Mouse (Mus musculus) heart, adult 2 months (tissue): ENCODE results near the gene Cyp27a1. TPM values are rescaled to one million over a fixed set of nuclear protein-coding genes. Genes with fewer than 3 reads are reported as not detected.

Experiments used
- DNase-seq, 2 experiments: peaks; one replicate each; pipeline ENCODE4 v3.0.0; 2021
- H3K27ac ChIP-seq: fragments of 200-600 bp; 2 replicates; pipeline ENCODE4 v1.8.1; 2022
- H3K27me3 ChIP-seq: fragments of 200-500 bp; 2 replicates; pipeline ENCODE4 v1.6.1; 2012; ENCODE audit warnings: mild to moderate bottlenecking, low read length, inconsistent platforms, mixed read lengths; ENCODE audit not compliant: control insufficient read depth, insufficient read depth
- H3K36me3 ChIP-seq: fragments of 200-500 bp; 2 replicates; pipeline ENCODE4 v1.6.1; 2012; ENCODE audit warnings: low read length, inconsistent platforms; ENCODE audit not compliant: control insufficient read depth, insufficient read depth
- H3K4me1 ChIP-seq: fragments of 200-500 bp; 2 replicates; pipeline ENCODE4 v1.6.1; 2011; ENCODE audit warnings: low read length; ENCODE audit not compliant: control insufficient read depth, insufficient read depth
- H3K4me3 ChIP-seq: fragments of 200-600 bp; 2 replicates; pipeline ENCODE4 v1.8.1; 2022
- H3K79me2 ChIP-seq: fragments of 200-500 bp; replicated peaks from 2 replicates; pipeline ENCODE4 v1.6.1; 2012; ENCODE audit warnings: mild to moderate bottlenecking, inconsistent platforms, low read length, moderate library complexity, mixed read lengths; ENCODE audit not compliant: control insufficient read depth, insufficient read depth
- H3K9ac ChIP-seq: fragments of 200-500 bp; 2 replicates; pipeline ENCODE4 v1.6.1; 2012; ENCODE audit warnings: low read depth, mild to moderate bottlenecking, control low read depth, inconsistent platforms, low read length, mixed read lengths
- CTCF ChIP-seq: fragments of 200-600 bp; IDR thresholded peaks from 2 replicates; pipeline ENCODE4 v1.8.1; 2022; ENCODE audit warnings: antibody characterized with exemption, mild to moderate bottlenecking, moderate library complexity
- EP300 ChIP-seq: fragments of 200-500 bp; IDR thresholded peaks from 2 replicates; pipeline ENCODE4 v1.6.1; 2011; ENCODE audit warnings: low read depth, low read length, control low read depth; ENCODE audit not compliant: insufficient read depth
- POLR2A ChIP-seq: fragments of 200-500 bp; IDR thresholded peaks from 2 replicates; pipeline ENCODE4 v1.6.1; 2011; ENCODE audit warnings: mild to moderate bottlenecking, low read depth, low read length, control low read depth; ENCODE audit not compliant: insufficient read depth
- WGBS: fragments of 180-500 bp; shearing (Covaris S2); methylation state at CpG from one replicate; pipeline ENCODE4 v1.1.7; 2018; 5-methylcytosine and 5-hydroxymethylcytosine counted together
- intact Hi-C: fragments of 180-260 bp; cut with DNase I; formaldehyde crosslinking; loops from one replicate; pipeline ENCODE4 v1.15.1; 2025
- polyA plus RNA-seq: library from polyadenylated mRNA; depleted of rRNA; stranded (reverse); fragments of >200 nt; gene quantifications from 2 replicates; pipeline ENCODE4 v1.2.3, GENCODE M21; 2012
- total RNA-seq, 2 experiments: library from RNA; stranded (reverse); gene quantifications; 2 replicates each; pipeline ENCODE4 v1.2.3; 2021

Gene Cyp27a1
- total and polyA plus RNA-seq, 3 experiments = 10.1 to 22.2 (median 18.1) TPM

GRCm38 (mm10) chr1:74702142-74702553 lies 11.2 kb upstream of the Cyp27a1 start:
- H3K79me2 ChIP-seq = no peaks in the 10 kb centered on the region
- H3K27me3 ChIP-seq = no peaks in the 10 kb centered on the region
- no peak overlapping the region for H3K27ac ChIP-seq
- no peak for DNase-seq
- intact Hi-C loops = no loop called here
- WGBS = 87% methylated on average over 6 of the region's 6 CpGs
- peaks cover 14% of the 10 kb centered on the region for H3K36me3 ChIP-seq
- H3K4me1 ChIP-seq = peaks cover 8% of the 10 kb centered on the region
- H3K4me3 ChIP-seq = no peak overlapping the region
- H3K9ac ChIP-seq = no peak overlapping the region
- TF ChIP-seq CTCF = no peak
- TF ChIP-seq EP300 = no peak
- no peak for TF ChIP-seq POLR2A

GRCm38 (mm10) chr1:74704156-74704555 lies 9.2 kb upstream of the Cyp27a1 start:
- intact Hi-C loops = no loop called here
- Histone ChIP-seq H3K36me3 (peaks cover 8% of the 10 kb centered on the region), H3K4me1 (peaks cover 2% of the 10 kb centered on the region), H3K4me3 (no peak overlapping the region), H3K9ac (no peak overlapping the region), H3K27ac (no peak overlapping the region), H3K79me2 (no peaks in the 10 kb centered on the region), H3K27me3 (no peaks in the 10 kb centered on the region)
- DNase-seq = no peak
- 84% methylated on average over 3 of the region's 3 CpGs for WGBS
- TF ChIP-seq CTCF (no peak), POLR2A (no peak), EP300 (no peak)

- Histone ChIP-seq H3K27me3 (no peaks in the 10 kb centered on the region), H3K4me1 (peaks cover 1% of the 10 kb centered on the region), H3K9ac (no peak overlapping the region), H3K4me3 (no peak overlapping the region), H3K27ac (no peak overlapping the region; the same call in 1 of the 2 replicates), H3K36me3 (peaks cover 3% of the 10 kb centered on the region), H3K79me2 (no peaks in the 10 kb centered on the region)
- DNase-seq = no peak
- intact Hi-C loops = no loop called here
- TF ChIP-seq POLR2A (no peak), EP300 (no peak), CTCF (no peak)
- WGBS = 78% methylated on average over 5 of the region's 5 CpGs
Measured at GRCm38 (mm10) chr1:74705016-74705415, 8.4 kb upstream of the Cyp27a1 start.

GRCm38 (mm10) chr1:74709566-74709965 lies 3.8 kb upstream of the Cyp27a1 start:
- TF ChIP-seq EP300 (no peak), CTCF (no peak), POLR2A (no peak)
- intact Hi-C loops = no loop called here
- no peak overlapping the region for H3K4me3 ChIP-seq
- 50% methylated on average over 6 of the region's 6 CpGs for WGBS
- H3K79me2 ChIP-seq = no peaks in the 10 kb centered on the region
- peaks cover 5% of the 10 kb centered on the region for H3K4me1 ChIP-seq
- H3K27ac ChIP-seq = no peak overlapping the region
- no peaks in the 10 kb centered on the region for H3K27me3 ChIP-seq
- peaks cover 3% of the 10 kb centered on the region; the same call in 1 of the 2 replicates for H3K36me3 ChIP-seq
- H3K9ac ChIP-seq = no peak overlapping the region
- DNase-seq = no peak

GRCm38 (mm10) chr1:74712046-74712445 lies 1.3 kb upstream of the Cyp27a1 start:
- TF ChIP-seq CTCF = peak; percentile 41
- TF ChIP-seq EP300 = no peak
- Histone ChIP-seq H3K79me2 (no peaks in the 10 kb centered on the region), H3K27ac (peak overlapping the region; percentile 83), H3K36me3 (no peaks in the 10 kb centered on the region), H3K4me1 (peaks cover 3% of the 10 kb centered on the region), H3K4me3 (no peak overlapping the region), H3K9ac (no peak overlapping the region), H3K27me3 (no peaks in the 10 kb centered on the region)
- DNase-seq = no peak
- WGBS = 68% methylated on average over 4 of the region's 4 CpGs
- intact Hi-C loops = loop anchor here (2.0 to 10.0 kb wide), 2 partner anchors 47 to 49 kb away; partner anchors contain the start of gene Ttll4

GRCm38 (mm10) chr1:74712461-74713098 lies 794 bp upstream of the Cyp27a1 start:
- intact Hi-C loops = loop anchor here (2.0 to 10.0 kb wide), 2 partner anchors 48 kb away; partner anchors contain the start of gene Ttll4
- Histone ChIP-seq H3K79me2 (no peaks in the 10 kb centered on the region), H3K27ac (peak overlapping the region; percentile 83), H3K4me1 (peaks cover 3% of the 10 kb centered on the region), H3K4me3 (peak overlapping the region; percentile 72), H3K27me3 (no peaks in the 10 kb centered on the region), H3K9ac (peak overlapping the region; percentile 33; the same call in 1 of the 2 replicates), H3K36me3 (no peaks in the 10 kb centered on the region)
- no peak for DNase-seq
- TF ChIP-seq CTCF (no peak), EP300 (no peak), POLR2A (no peak)
- WGBS = 33% methylated on average over 5 of the region's 5 CpGs
